Mouse (Mus musculus) right cerebral cortex, postnatal 4 days (tissue): ENCODE measurements around the gene Pcdh7.
A peak's percentile ranks its signal among the peaks of the same experiment; 100 is the strongest.

Experiments
- DNase-seq: peaks from one replicate; pipeline ENCODE4 v3.0.0-alpha.2; 2022

Pcdh7 gene

DNA sequence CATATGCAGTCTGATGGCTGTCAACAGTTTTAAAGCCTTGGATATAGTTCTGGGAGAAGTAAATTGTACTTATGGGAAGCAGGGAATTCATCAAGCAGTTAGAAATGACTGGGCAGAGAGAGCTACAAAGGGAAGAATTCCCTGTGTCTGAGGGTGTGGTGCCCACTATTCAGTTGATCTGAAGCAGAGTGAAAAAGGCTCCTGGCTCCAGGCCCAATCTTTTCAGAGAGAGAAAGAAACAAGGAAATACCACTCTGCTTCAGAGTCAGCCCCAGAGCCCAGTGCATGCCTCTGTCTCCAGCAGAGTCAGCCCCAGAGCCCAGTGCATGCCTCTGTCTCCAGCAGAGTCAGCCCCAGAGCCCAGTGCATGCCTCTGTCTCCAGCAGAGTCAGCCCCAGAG is 456.6 kb downstream of the Pcdh7 start:
- DNase-seq: peak; percentile 6

DNA sequence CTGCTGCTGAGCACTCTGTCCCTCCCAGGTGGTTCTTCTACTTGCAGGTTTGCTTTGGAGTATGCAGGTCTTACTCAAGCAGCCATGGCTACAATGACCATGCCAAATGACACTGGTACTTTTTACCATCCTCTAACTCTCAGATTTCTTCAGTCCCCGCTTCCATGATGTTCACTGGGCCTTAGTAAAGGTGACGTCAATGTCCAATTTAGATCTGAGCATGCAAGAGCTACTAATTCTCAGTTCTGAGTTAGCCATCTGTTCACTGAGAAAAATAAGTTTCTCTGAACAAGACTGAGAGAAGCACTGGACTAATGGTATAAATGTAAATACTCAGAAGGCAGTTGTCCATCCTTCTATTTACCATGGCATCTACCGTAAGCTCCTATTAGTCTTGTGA is 457.8 kb downstream of the Pcdh7 start:
- no peak for DNase-seq
